Mouse (Mus musculus) cerebellum, postnatal 10 days (tissue): ENCODE data around the gene Ndc1.

ENCODE experiments used
- DNase-seq, 2 experiments: peaks; one replicate each; pipeline ENCODE4 v3.0.0; 2021; ENCODE audit warnings: mixed read lengths in 2 of 2

Gene Ndc1

DNA sequence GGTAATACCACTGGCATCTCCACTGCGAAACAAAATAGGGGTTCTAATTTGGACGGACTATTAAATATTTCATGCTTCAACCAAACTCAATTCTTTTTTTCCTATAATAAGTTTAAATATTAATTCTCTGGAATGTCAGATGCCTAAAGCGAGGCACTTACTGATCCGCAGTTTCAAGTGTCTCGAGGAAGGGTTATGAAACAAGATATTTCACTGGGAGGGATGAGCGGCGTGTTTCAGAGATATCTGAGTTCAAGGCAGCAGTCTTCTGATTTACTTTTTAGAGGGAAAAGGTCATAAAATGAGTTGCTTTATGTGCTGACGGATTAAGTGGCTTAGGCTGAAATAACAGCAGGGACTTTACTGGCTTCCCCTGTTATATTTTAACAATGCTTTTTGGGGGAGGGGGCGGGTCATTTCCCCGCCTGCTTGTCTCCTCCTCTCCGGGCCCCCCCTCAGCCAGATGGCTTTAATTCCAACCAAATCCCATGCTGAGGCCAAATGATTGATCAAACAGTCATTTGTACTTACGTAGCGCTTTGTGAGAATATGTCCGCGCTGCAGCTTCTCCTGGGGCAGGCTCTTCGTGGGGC is 75.4 kb downstream of the Ndc1 start:
- DNase-seq = no peak

GRCm38 (mm10) chr4:107443621-107444020 is 76.0 kb downstream of the Ndc1 start:
- no peak for DNase-seq

GRCm38 (mm10) chr4:107448481-107448880 is 80.9 kb downstream of the Ndc1 start:
- DNase-seq = peak; percentile 52 to 56

DNA sequence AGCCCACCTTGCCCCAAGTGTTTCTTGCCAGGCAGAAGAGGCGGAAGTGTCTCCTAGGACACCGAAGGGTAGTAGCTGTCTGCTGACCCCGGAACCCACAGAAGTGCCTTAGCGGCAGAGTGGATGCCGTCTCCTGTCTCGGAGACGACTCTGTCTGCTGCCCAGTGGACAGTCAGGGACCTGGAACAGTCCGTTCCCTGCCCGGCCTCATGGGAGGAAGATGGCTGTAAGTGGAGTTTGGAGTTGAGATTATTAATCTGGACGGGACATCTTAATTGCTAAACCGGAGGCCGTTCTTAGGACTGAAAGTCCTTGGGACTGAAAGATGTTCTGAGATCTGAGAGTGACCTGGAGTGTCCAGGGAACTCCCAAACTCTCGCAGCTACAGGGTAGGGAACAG is 81.9 kb downstream of the Ndc1 start:
- no peak for DNase-seq

DNA sequence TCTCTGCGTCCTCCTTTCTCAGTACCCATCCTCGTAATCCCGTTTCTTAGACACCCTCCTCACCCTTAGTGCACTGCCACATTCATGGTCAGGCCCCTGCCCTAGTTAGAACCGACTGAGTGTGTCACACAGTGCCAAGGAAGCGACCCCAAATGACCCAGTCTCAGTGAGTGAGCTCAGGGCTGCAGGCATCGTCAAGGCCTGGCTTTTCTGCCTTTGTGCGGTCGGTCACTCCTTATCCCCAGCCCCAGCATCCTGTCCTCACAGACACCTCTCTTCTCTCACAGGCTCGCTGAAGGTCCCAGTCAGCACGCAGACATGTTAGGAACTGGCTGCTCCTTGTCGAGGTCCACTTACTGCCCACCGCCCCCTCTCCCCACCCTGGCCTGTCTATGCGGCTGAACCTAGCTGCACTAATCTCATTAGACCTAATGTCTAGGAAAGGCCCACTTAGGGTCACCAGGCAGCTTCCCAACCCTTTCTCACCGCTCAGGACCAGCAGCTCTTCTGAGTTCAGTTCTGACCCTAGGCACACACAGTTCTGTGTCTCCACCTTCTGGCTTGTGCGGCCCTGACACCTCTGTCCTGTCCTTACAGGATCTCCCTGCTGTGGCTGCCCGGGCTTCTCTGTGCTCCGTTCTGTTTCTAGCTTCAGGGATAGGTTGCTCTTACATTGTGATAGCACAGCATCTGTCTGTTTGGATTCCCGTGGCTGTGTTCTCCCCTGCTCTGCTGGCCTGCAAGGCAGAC is 84.9 kb downstream of the Ndc1 start:
- peak; percentile 31 to 39 for DNase-seq

GRCm38 (mm10) chr4:107453141-107453984 is 85.8 kb downstream of the Ndc1 start:
- peak; percentile 98 to 99 for DNase-seq

- no peak for DNase-seq
These were observed 90.0 kb downstream of the Ndc1 start for GRCm38 (mm10) chr4:107457602-107458001.

DNA sequence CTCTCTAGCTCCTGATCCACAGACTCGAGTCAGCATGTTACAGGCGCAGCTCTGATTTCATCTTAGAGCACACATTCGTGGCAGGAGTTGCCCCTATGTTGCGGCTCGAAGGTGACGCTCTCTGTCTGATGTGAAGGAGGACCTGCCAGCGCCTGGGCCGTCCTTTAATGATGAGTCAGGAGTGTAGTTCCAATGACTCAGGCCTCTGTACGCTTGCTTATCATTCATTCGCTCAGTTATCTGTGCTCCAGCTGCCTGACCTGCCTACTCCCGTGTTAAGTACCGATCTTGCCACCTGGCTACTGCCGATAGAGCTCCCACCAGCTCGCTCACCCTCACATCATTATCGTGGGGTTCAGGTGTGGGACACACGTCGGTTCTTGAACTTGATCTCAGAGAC is 91.3 kb downstream of the Ndc1 start:
- DNase-seq = no peak

- no peak for DNase-seq
These were observed 91.9 kb downstream of the Ndc1 start for GRCm38 (mm10) chr4:107459461-107459860.

DNA sequence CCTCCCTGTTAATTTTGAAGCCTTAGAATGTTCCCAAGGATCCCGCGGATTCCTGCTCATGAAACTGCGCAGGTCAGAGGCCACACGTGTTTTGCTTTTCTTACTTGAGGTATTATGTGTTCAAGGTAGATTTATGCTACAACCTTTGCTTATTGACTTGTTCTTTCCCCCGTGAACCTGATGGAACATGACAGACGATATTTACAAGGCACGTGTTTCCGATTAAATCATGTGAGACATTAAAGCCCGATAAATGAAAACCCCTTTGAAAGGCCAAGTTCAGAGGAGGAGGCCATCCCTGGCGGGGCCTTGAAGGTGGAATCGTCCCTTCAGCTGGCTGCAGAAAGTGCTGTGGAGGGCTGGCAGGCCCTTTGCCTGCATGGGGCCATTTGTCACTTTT is 92.9 kb downstream of the Ndc1 start:
- DNase-seq = no peak
